Mouse (Mus musculus): Measurements from ENCODE around the gene Ndst2. TPM values are rescaled to one million over a fixed set of nuclear protein-coding genes. Genes with fewer than 3 reads are reported as not detected.

Ndst2 gene
- total and polyA plus RNA-seq, 2 experiments = 10.8 to 33.2 TPM

GRCm38 (mm10) chr14:20691772-20692171 lies 42.6 kb downstream of the Ndst2 start:
- 96% methylated on average over 6 of the region's 6 CpGs for WGBS
- Histone ChIP-seq H3K27ac (replicated peaks; ENCODE audit: insufficient read depth, low read depth, low read length) (no peak overlapping the region), H3K79me2 (ENCODE audit: control insufficient read depth, insufficient read depth, low read length) (peaks cover 16% of the 10 kb centered on the region; the same call in 1 of the 2 replicates), H3K4me3 (ENCODE audit: insufficient read depth, low read depth, low read length) (no peak overlapping the region), H3K9ac (ENCODE audit: low read depth, low read length) (no peak overlapping the region), H3K4me1 (ENCODE audit: control insufficient read depth, insufficient read depth, low read length) (no peaks in the 10 kb centered on the region), H3K36me3 (ENCODE audit: control insufficient read depth, insufficient read depth, low read length) (peaks cover 70% of the 10 kb centered on the region), H3K27me3 (ENCODE audit: control insufficient read depth, insufficient read depth, low read length) (no peaks in the 10 kb centered on the region)
- TF ChIP-seq POLR2A (IDR thresholded peaks at IDR 0.05; ENCODE audit: extremely low read depth, insufficient read depth, low read length) = no peak
- TF ChIP-seq CTCF (IDR thresholded peaks at IDR 0.05; ENCODE audit: low read depth, low read length) = no peak
- DNase-seq (ENCODE audit: extremely low read depth, low read depth, low spot score) = no peak

GRCm38 (mm10) chr14:20689009-20689408 lies 45.4 kb downstream of the Ndst2 start:
- no peak overlapping the region for H3K27ac ChIP-seq (replicated peaks; ENCODE audit: insufficient read depth, low read depth, low read length)
- peaks cover 10% of the 10 kb centered on the region; the same call in 1 of the 2 replicates for H3K79me2 ChIP-seq (ENCODE audit: control insufficient read depth, insufficient read depth, low read length)
- H3K4me1 ChIP-seq (ENCODE audit: control insufficient read depth, insufficient read depth, low read length) = no peaks in the 10 kb centered on the region
- WGBS = 93% methylated on average over 2 of the region's 2 CpGs
- DNase-seq (ENCODE audit: extremely low read depth, low read depth, low spot score) = no peak
- H3K27me3 ChIP-seq (ENCODE audit: control insufficient read depth, insufficient read depth, low read length) = no peaks in the 10 kb centered on the region
- H3K9ac ChIP-seq (ENCODE audit: low read depth, low read length) = no peak overlapping the region
- H3K4me3 ChIP-seq (ENCODE audit: insufficient read depth, low read depth, low read length) = no peak overlapping the region
- TF ChIP-seq CTCF (IDR thresholded peaks at IDR 0.05; ENCODE audit: low read depth, low read length) (no peak), POLR2A (IDR thresholded peaks at IDR 0.05; ENCODE audit: extremely low read depth, insufficient read depth, low read length) (no peak)
- H3K36me3 ChIP-seq (ENCODE audit: control insufficient read depth, insufficient read depth, low read length) = peaks cover 91% of the 10 kb centered on the region

- Histone ChIP-seq H3K36me3 (ENCODE audit: control insufficient read depth, insufficient read depth, low read length) (peaks cover 83% of the 10 kb centered on the region), H3K79me2 (ENCODE audit: control insufficient read depth, insufficient read depth, low read length) (peaks cover 13% of the 10 kb centered on the region; the same call in 1 of the 2 replicates), H3K9ac (ENCODE audit: low read depth, low read length) (no peak overlapping the region), H3K4me3 (ENCODE audit: insufficient read depth, low read depth, low read length) (no peak overlapping the region), H3K27ac (replicated peaks; ENCODE audit: insufficient read depth, low read depth, low read length) (no peak overlapping the region), H3K4me1 (ENCODE audit: control insufficient read depth, insufficient read depth, low read length) (peaks cover 3% of the 10 kb centered on the region; the same call in 1 of the 2 replicates), H3K27me3 (ENCODE audit: control insufficient read depth, insufficient read depth, low read length) (no peaks in the 10 kb centered on the region)
- no peak for DNase-seq (ENCODE audit: extremely low read depth, low read depth, low spot score)
- no peak for TF ChIP-seq CTCF (IDR thresholded peaks at IDR 0.05; ENCODE audit: low read depth, low read length)
- no peak for TF ChIP-seq POLR2A (IDR thresholded peaks at IDR 0.05; ENCODE audit: extremely low read depth, insufficient read depth, low read length)
- WGBS = 96% methylated on average over 3 of the region's 3 CpGs
Measured at GRCm38 (mm10) chr14:20686576-20686975, 47.8 kb downstream of the Ndst2 start.

GRCm38 (mm10) chr14:20682498-20682897 lies 51.9 kb downstream of the Ndst2 start:
- Histone ChIP-seq H3K79me2 (ENCODE audit: control insufficient read depth, insufficient read depth, low read length) (peaks cover 25% of the 10 kb centered on the region), H3K4me3 (ENCODE audit: insufficient read depth, low read depth, low read length) (no peak overlapping the region), H3K27me3 (ENCODE audit: control insufficient read depth, insufficient read depth, low read length) (no peaks in the 10 kb centered on the region), H3K9ac (ENCODE audit: low read depth, low read length) (no peak overlapping the region), H3K36me3 (ENCODE audit: control insufficient read depth, insufficient read depth, low read length) (peaks cover 76% of the 10 kb centered on the region), H3K4me1 (ENCODE audit: control insufficient read depth, insufficient read depth, low read length) (peaks cover 13% of the 10 kb centered on the region), H3K27ac (replicated peaks; ENCODE audit: insufficient read depth, low read depth, low read length) (0 out of 2 replicates have a peak overlapping the region, but pooled peaks have one; percentile 13)
- 26% methylated on average over 3 of the region's 3 CpGs for WGBS
- DNase-seq (ENCODE audit: extremely low read depth, low read depth, low spot score) = peak; percentile 35
- no peak for TF ChIP-seq CTCF (IDR thresholded peaks at IDR 0.05; ENCODE audit: low read depth, low read length)
- TF ChIP-seq POLR2A (IDR thresholded peaks at IDR 0.05; ENCODE audit: extremely low read depth, insufficient read depth, low read length) = no peak

- Histone ChIP-seq H3K36me3 (ENCODE audit: control insufficient read depth, insufficient read depth, low read length) (peaks cover 71% of the 10 kb centered on the region), H3K9ac (ENCODE audit: low read depth, low read length) (no peak overlapping the region), H3K27me3 (ENCODE audit: control insufficient read depth, insufficient read depth, low read length) (no peaks in the 10 kb centered on the region), H3K27ac (replicated peaks; ENCODE audit: insufficient read depth, low read depth, low read length) (no peak overlapping the region), H3K4me3 (ENCODE audit: insufficient read depth, low read depth, low read length) (no peak overlapping the region), H3K4me1 (ENCODE audit: control insufficient read depth, insufficient read depth, low read length) (peaks cover 16% of the 10 kb centered on the region), H3K79me2 (ENCODE audit: control insufficient read depth, insufficient read depth, low read length) (peaks cover 25% of the 10 kb centered on the region)
- WGBS = 69% methylated on average over 2 of the region's 2 CpGs
- no peak for DNase-seq (ENCODE audit: extremely low read depth, low read depth, low spot score)
- TF ChIP-seq POLR2A (IDR thresholded peaks at IDR 0.05; ENCODE audit: extremely low read depth, insufficient read depth, low read length) = no peak
- TF ChIP-seq CTCF (IDR thresholded peaks at IDR 0.05; ENCODE audit: low read depth, low read length) = no peak
Measured at GRCm38 (mm10) chr14:20681742-20682141, 52.6 kb downstream of the Ndst2 start.

GRCm38 (mm10) chr14:20677906-20678305 lies 56.5 kb downstream of the Ndst2 start:
- DNase-seq (ENCODE audit: extremely low read depth, low read depth, low spot score) = peak; percentile 89
- Histone ChIP-seq H3K79me2 (ENCODE audit: control insufficient read depth, insufficient read depth, low read length) (peaks cover 25% of the 10 kb centered on the region), H3K4me3 (ENCODE audit: insufficient read depth, low read depth, low read length) (peak overlapping the region; percentile 25; the same call in 1 of the 2 replicates), H3K27me3 (ENCODE audit: control insufficient read depth, insufficient read depth, low read length) (no peaks in the 10 kb centered on the region), H3K9ac (ENCODE audit: low read depth, low read length) (peak overlapping the region; percentile 64), H3K4me1 (ENCODE audit: control insufficient read depth, insufficient read depth, low read length) (peaks cover 26% of the 10 kb centered on the region), H3K36me3 (ENCODE audit: control insufficient read depth, insufficient read depth, low read length) (peaks cover 46% of the 10 kb centered on the region), H3K27ac (replicated peaks; ENCODE audit: insufficient read depth, low read depth, low read length) (peak overlapping the region; percentile 95)
- 22% methylated on average over 4 of the region's 4 CpGs for WGBS
- TF ChIP-seq POLR2A (IDR thresholded peaks at IDR 0.05; ENCODE audit: extremely low read depth, insufficient read depth, low read length) = no peak
- TF ChIP-seq CTCF (IDR thresholded peaks at IDR 0.05; ENCODE audit: low read depth, low read length) = no peak
